Mouse (Mus musculus) cerebellum, postnatal 4 days (tissue): ENCODE measurements around the gene Endou.

Experiments used
- DNase-seq, 2 experiments: peaks; one replicate each; pipeline ENCODE4 v3.0.0; 2022; ENCODE audit warnings: low spot score in 2 of 2, mixed read lengths in 1 of 2

Gene Endou

GRCm38 (mm10) chr15:97727520-97727919, 3.6 kb downstream of the Endou start:
- no peak for DNase-seq

DNA sequence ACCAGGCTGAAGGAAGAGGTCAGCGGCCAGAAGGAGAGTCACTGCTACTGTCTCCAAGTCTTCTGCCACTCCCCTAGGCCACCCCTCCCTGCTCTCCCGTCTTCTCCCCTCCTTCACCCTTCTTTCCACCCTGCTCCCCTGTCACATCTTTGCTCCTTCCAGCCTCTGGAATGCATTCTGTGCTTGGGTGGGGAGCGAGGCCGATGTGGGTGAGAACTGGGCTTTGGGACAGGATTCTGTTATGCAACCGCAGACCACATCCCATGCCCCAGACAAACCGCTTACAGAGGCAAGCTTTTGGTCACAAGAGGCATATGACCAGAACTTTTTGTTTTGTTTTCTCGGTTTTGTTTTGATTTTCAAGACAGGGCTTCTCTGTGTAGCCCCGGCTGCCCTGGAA, 4.1 kb downstream of the Endou start:
- DNase-seq = no peak

GRCm38 (mm10) chr15:97726310-97726709, 4.8 kb downstream of the Endou start:
- no peak for DNase-seq

- no peak for DNase-seq
These were observed 5.8 kb downstream of the Endou start for GRCm38 (mm10) chr15:97725198-97725785.

GRCm38 (mm10) chr15:97724346-97725197, 6.6 kb downstream of the Endou start:
- DNase-seq = no peak

GRCm38 (mm10) chr15:97723536-97724345, 7.4 kb downstream of the Endou start:
- peak in 1 of 2 experiments; percentile 36 for DNase-seq

DNA sequence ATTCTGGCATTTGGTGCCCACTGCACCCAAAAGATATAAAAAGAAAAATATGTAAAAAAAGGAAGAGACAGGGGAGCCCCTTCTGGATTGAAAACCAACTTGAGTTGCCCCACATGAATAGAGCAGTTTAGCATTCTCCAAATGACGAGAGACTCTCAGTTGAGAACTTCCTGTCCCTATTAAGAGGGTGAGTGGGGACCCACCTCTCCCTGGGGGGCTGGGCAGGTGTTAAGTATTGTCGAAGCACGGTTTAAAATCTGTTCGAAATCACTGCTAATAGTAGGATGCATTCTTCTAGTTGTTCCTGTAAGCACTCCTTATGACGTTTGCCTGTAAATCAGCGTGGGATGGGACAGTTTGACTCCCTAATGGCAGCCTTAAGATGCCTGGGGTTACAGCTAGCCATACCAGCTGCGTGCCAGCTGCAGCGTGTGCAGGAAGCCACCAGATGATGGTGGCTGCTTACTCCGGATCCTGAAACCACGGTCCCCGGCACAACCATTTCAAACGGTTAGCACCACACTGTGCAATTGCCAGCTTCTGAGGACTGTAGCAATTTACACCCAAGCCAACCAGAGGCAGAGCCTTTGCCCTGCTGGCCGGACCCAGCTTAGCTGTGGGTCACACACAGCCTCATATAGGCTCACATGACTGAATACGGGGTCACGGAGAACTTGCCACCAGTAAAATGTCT, 10.0 kb downstream of the Endou start:
- no peak for DNase-seq

DNA sequence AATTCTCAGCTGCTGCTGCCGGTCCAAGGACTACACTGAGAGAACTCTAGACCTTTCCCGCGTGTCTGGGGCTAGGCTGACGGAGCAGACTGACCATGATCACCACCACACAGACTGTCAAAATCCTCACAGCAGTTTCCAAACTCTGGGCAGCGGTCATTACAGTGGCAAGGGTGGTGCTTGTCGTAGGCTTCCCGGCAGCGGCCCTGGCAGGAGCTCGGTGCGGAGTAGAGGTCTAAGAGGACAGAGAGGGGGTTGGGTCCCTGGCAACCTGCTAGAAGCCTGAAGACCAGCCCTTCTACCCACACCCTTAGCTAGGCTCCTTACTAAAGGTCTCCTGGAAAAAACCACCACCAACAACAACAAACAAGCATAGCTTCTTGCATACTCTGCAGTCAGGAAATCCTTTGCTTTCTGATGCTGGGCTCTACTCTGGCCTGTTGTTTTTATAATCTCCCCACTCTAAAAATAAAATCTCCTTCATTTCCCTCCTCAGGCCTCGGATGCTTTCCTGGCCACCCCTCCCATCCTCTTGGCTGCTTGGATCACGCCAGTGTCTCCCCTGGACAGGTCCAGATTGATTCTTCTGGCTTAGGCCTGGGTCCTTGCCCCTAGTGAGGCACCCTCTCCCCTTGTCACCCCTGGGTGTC, 11.0 kb downstream of the Endou start:
- DNase-seq = no peak

DNA sequence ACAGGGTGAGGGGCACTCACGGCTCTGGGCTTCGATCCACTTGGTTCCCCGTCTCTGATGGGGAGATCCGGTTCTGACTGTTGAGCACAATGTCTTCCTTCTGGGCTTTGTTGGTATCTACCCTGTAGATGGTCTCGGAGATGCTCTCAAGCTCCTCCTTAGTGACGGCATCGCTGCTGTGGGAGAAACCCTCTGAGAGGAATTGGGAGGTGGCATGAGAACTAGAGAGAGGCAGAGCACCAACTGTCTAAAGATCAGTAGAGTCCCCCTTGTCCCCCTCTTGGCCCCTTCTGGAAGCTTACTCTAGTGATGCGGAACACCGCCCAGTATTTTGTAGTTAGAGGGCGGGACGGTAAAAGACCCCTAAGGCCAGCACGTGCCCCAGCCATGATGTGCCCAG, 11.6 kb downstream of the Endou start:
- no peak for DNase-seq

DNA sequence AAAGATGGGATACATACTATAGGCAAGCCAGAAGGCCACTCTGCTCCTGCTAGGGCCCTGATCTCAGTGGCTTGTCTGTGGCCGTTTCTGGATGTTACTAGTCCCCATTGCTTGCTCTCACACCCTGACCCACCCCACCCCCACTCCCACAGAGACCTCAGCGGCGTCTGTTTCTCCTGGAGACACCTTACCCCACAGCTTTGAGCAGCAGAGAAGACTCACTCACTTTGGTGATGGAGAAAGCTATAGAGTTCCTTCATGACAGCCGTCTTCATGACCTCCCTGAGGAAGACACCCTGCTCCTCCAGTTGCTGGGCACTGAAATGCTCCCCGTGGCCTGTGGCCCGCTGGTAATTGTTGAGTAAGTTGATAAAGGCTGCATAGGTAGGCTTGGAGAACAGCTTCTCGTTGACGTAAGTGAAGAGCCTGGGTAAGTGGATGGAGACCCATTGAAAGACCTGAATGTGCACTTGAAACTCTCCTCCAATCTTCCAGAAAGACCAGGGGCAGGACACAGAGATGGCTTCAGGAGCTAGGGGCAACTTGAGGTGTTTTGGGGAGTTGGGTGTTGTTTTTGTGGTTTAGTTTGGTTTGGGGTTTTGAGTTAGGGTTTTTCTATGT, 12.5 kb downstream of the Endou start:
- DNase-seq = no peak

DNA sequence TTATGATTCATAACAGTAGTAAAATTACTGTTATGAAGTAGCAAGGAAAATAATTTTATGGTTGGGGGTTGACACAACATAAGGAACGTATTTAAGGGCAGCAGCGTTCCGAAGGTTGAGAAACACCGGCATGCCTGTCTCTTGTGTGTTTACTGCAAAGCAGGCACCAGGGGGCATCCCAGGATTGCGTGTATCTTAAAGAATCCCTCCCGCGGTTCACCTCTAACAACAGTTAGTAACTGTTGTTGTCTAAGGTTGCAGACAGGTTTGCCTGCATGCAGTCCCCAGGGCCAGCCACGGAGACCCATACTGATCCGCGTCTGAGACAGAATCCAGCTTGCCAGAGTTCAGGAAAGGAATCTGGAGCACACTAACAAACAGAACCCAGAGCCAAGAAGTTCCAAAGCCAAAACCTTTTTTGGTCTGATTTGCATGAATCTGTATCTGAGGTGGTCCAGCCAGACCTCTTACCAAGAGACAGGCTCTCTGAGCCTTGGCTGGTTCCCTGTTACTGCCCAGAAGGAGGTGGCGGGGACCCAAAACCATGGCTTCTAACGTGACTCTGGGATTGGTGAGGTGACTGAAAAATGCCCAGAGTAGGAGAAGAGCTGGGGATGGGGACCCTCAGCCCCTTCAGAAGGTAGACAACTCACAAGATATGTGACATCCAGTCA, 13.1 kb downstream of the Endou start:
- peak in 1 of 2 experiments; percentile 58 for DNase-seq

DNA sequence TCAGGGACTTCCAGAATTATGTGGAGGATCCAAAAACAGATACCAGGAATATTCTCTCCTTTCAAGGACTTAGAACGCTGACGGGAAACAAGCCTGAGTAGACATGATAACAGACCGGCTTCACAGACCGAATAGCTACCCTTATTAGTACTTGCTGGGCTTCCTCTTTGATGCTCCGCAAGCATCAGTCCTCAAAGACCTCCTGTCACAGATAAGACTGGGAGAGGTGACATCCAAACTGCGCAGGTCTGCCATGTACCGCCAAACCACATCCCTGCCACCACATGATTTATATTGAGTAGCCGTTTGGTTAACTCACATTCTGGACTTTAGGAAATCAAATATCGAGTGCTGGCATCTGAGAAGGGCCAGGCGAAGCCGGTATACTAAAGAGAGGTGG, 14.4 kb downstream of the Endou start:
- no peak for DNase-seq

DNA sequence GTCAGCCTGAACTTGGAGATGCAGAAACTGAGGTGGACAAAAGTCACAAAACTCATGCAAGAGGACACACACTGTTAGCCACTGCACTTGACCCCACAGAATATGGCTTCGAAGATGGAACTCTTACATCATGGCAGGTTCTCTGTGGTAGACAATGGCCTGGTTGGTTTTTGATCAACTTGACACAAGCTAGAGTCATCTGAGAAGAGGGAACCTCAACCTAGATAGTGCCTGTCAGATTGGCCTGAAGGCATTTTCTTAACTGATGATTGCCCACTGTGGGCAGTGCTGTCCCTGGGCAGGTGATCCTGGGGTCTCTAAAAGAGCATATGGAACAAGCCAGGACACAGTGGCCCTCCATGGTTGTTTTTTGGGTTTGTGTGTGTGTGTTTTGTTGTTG, 15.4 kb downstream of the Endou start:
- DNase-seq = no peak

DNA sequence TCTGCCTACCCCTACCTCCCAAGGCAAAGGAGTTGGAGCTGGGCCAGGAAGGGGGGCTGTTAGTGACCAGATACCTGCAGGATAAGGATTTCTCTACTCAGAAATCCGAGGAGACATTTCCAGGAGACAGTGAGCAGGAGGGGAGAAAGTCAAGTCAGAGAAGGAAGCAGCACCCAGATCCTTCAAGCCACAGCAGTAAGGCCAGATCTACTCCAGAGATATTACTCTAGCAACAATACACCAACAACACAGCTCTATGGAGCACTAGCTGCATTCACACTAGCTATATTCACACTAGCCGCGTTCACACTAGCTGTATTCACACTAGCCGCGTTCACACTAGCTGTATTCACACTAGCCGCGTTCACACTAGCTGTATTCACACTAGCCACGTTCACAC, 16.1 kb downstream of the Endou start:
- no peak for DNase-seq

- DNase-seq = no peak
These were observed 18.6 kb downstream of the Endou start for GRCm38 (mm10) chr15:97712546-97712945.

DNA sequence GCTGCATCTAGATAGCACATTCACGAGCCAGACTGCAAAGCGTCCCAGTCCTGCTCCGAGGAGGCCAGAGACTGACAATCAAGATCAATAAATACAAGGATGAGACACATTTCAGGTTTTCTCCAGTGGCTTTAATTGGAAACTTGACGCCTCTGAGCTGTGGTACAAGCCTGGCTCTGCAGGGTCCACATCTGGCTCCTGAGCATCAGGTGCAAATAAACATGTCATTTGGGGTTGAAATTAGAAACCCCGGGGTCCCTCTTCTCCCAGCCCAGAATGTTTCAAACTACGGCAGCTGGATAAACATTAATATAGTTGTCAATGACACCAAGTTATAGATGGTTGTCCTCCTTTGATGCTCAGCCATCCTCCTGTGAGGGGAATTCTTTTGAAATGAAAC, 20.2 kb downstream of the Endou start:
- no peak for DNase-seq

- peak; percentile 64 to 79 for DNase-seq
These were observed 25.7 kb downstream of the Endou start, which contains the start of gene Rpap3 for GRCm38 (mm10) chr15:97705211-97706050. TSS of gene Rpap3 (minus strand) at chr15:97705825.

DNA sequence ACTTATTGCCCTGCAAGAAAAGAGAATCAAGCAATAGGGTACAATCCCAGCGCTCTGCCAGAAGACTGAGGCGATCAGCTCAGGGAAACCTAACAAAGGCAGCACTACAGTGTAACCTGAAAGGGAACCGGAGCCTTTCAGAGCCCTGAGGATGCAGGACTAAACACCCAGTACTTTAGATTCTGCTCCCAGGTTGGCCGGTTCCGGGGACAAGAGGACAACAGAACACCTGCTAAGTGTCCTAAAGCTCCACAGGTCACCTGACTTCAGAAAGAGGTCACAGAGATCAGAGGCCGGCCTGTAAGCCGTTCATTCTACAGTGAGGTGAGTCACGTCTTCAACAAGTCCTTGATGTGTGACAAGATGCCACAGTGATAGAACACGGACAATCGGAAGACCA, 34.5 kb downstream of the Endou start:
- DNase-seq = no peak

DNA sequence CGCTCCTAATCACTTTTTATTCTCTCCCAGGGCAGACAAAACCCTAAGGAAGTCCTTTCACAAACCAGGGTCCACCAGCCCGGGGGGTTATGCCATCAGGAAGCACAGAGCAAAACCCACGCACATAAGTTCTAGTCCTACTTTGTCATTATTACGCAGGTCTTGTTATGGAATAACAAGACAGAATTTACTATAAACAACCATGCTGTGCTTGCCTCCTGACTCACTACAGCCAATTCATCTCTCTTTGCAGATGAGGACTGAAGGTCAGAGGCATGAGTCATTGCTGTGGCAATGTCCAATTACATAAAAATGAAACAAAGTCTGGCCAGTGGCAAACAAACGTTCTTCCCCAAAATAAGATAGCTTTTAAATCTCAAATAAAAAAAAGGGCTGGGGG, 37.7 kb downstream of the Endou start:
- DNase-seq = no peak
